Mouse (Mus musculus) midbrain, embryonic 13.5 days (tissue): ENCODE measurements around the gene Hoxc6. TPM values are rescaled to one million over a fixed set of nuclear protein-coding genes. Genes with fewer than 3 reads are reported as not detected.

Experiments
- ATAC-seq: fragments of 200-750 bp; cut with Nextera tagmentation; 2 replicates; pipeline ENCODE4 v1.8.0; 2017; ENCODE audit warnings: mild to moderate bottlenecking, moderate TSS enrichment, moderate library complexity
- H3K27ac ChIP-seq: fragments of 300-500 bp; sonication (generic); 2 replicates; pipeline ENCODE4 v1.5.1; 2015; ENCODE audit warnings: inconsistent platforms, mild to moderate bottlenecking, moderate library complexity
- H3K27me3 ChIP-seq: fragments of 300-500 bp; sonication (generic); 2 replicates; pipeline ENCODE4 v1.6.1; 2015; ENCODE audit warnings: mild to moderate bottlenecking, inconsistent platforms
- H3K36me3 ChIP-seq: fragments of 300-500 bp; sonication (generic); 2 replicates; pipeline ENCODE4 v1.6.1; 2015; ENCODE audit warnings: mild to moderate bottlenecking, inconsistent platforms
- H3K4me1 ChIP-seq: fragments of 300-500 bp; sonication (generic); replicated peaks from 2 replicates; pipeline ENCODE4 v1.6.1; 2015; ENCODE audit warnings: inconsistent platforms
- H3K4me2 ChIP-seq: fragments of 300-500 bp; sonication (generic); replicated peaks from 2 replicates; pipeline ENCODE4 v1.6.1; 2015; ENCODE audit warnings: moderate library complexity, mild to moderate bottlenecking, inconsistent platforms
- H3K4me3 ChIP-seq: fragments of 300-500 bp; sonication (generic); replicated peaks from 2 replicates; pipeline ENCODE4 v1.5.1; 2015; ENCODE audit warnings: mild to moderate bottlenecking, inconsistent platforms
- H3K9ac ChIP-seq: fragments of 300-500 bp; sonication (generic); replicated peaks from 2 replicates; pipeline ENCODE4 v1.6.1; 2015; ENCODE audit warnings: mild to moderate bottlenecking, inconsistent platforms
- H3K9me3 ChIP-seq: fragments of 300-500 bp; sonication (generic); 2 replicates; pipeline ENCODE4 v1.6.1; 2016; ENCODE audit warnings: mild to moderate bottlenecking, inconsistent platforms
- WGBS: fragments of 180-500 bp; shearing (Covaris S2); methylation state at CpG from one replicate; pipeline ENCODE4 v1.1.7; 2015; 5-methylcytosine and 5-hydroxymethylcytosine counted together
- polyA plus RNA-seq: library from polyadenylated mRNA; unstranded; fragments of >200 nt; fragmentation: Nextera tagmentation; extraction: Ambion mirVana; gene quantifications from 2 replicates; pipeline ENCODE4 v1.2.1, GENCODE M21; 2015

Hoxc6 gene
- polyA plus RNA-seq, 1 experiment from 2014 or later = not detected

DNA sequence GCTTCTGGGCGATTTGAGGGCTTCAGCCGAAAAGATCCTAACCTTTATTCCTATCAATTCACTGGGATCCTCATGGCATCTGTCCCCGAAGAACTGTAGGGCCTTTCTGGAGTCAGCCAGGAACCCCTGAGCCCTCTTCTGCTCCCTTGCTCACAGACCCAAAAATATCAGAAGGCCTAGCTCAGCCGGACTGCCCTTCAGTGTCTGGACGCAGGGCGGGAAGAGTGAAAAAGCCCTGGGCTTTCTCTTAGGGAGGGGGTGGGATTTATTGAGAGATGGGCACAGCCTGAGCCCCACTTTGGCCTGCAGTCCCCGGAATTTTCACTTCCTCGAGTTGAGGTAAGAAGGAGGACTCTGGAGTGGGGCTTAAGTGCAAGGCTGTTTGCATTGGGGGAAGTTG, 34.8 kb upstream of the Hoxc6 start:
- 4% methylated on average over 8 of the region's 8 CpGs for WGBS
- Histone ChIP-seq H3K4me3 (no peak overlapping the region), H3K9me3 (no peaks in the 10 kb centered on the region), H3K27ac (no peak overlapping the region), H3K4me2 (no peak overlapping the region), H3K27me3 (peaks cover 97% of the 10 kb centered on the region), H3K9ac (no peak overlapping the region), H3K4me1 (peaks cover 5% of the 10 kb centered on the region), H3K36me3 (no peaks in the 10 kb centered on the region)
- no peak for ATAC-seq

DNA sequence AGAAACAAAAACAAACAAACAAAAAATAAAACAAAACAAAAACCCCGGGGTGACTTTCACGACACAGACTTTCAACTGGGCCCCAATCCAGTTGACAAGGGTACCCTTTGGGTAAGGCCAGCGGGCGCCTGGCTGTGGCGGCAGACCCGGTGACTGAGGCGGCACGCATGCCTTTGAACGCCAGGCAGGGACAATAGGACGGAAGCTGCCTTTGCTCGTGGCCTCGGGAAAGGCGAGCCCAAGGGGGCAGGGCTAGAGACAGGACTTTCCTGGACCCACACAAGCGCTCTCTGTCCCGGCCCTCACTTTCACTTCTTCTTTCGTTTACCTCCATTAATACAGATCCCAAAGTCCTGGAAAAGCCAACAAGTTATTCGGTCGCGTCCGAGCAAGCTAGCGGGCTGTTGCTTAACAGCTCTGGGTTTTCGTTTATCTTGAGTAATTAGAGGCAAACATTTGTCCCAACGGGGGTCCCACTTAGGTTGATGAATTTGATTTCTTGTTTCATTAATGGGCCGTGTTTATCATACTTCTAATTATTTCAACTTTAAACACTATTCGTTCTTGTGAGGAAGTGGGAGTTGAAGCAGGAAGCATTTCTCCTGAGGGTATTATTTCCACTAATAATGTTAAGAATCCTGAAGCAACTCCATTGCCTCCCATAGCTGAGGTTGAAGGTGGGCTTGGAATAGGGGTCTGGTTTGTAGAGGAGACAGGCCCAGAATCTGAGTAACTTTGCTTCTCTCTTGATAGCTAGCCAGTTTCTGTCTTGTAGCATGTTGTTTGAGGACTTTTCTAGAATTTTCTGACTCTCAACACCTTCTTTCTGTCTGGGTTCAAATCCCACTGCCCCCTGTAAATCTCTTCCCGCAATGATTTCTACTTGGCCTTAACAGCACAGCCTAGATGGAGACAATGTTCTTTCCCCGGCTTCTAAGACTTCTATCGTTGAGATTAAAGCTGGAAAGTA, 34.1 kb upstream of the Hoxc6 start:
- peaks cover 97% of the 10 kb centered on the region for H3K27me3 ChIP-seq
- no peaks in the 10 kb centered on the region for H3K36me3 ChIP-seq
- peaks cover 5% of the 10 kb centered on the region for H3K4me1 ChIP-seq
- no peak overlapping the region for H3K9ac ChIP-seq
- no peak overlapping the region for H3K4me3 ChIP-seq
- no peaks in the 10 kb centered on the region for H3K9me3 ChIP-seq
- H3K4me2 ChIP-seq = no peak overlapping the region
- no peak overlapping the region for H3K27ac ChIP-seq
- ATAC-seq = no peak
- 2% methylated on average over 28 of the region's 28 CpGs for WGBS

DNA sequence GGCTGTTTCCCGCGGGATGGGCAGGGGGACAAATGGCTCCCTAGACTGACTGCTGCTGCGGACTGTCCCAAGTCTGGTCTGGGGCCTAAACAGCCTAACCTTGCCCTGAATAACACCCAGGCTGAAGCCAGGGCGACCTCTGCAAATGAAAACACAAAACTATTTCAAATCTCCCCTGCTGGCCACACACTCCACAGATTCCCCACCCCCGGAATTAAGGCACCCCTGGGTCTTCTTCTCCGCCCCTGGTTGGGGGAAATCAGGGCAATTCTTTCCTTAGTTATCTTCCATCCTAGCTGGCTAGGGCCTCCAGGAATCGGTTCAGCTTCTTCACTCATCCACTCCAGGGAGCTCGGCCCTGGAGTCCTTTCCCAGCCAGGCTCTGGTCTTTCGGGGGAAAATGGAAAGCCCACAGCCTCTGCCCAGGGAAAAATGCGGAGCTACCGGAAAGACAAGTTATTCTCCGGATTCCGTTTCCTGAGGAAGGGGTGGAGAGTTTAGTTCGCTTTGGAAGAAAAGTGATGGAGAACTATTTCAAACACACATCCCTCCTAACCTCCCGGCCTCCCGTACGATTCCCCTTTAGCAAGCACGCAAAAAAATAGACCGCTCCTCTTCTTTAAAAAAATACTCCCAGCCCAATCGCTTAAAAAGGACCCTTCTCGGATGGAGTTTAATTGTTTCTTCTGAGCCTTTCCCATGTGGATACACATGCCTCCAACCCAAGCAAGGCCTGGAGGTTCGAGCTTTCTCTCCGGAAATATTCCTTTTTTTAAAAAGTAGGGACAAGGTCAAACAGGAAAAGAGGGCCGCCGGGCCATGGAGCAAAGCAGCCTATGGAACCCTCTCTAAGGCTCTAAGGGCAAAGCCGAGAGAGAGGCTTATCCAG, 32.8 kb upstream of the Hoxc6 start:
- 3% methylated on average over 26 of the region's 26 CpGs for WGBS

DNA sequence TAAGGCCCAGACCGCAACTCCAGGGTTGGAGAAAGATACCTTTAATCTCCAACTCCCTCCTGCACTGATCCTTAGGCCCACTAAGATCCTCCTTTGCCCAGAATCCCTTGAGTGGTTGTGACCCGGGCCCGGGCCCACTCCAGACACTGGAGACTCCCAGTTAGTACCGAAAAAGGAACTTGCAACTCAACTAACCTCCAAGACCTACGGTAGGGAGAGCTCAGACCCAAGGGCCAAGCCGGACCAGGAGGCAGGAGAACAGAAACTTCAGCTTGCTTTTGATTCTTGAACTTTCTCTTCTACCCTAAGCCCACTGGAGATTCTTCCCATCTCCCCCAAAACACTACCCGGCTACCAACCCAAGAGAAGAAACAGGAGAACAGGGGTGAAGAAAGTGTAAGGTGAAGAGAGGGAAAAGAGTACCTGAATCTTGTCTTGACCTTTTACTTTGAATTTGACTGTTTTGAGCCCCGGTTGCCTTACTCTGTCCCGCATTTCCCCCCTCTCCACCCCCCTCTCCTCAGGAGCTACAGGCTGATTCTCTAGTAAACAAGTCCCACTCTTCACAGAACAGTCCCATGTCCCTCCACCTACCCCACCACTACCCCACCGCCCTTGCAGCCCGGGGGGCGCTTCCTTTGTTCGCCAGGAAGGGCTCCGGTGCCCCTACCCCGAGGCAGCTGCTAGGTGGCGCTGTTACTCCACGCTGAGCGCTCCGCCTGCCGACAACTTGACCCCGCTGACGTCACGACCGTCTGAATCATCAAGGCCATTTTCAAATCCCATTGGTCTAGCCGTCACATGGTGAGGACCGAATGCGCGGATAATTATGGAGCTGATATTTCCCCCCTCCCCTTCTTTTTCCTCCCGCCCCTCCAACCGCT, 31.9 kb upstream of the Hoxc6 start:
- Histone ChIP-seq H3K4me3 (no peak overlapping the region), H3K9ac (no peak overlapping the region), H3K27me3 (peaks cover 98% of the 10 kb centered on the region), H3K4me1 (peaks cover 5% of the 10 kb centered on the region), H3K36me3 (no peaks in the 10 kb centered on the region), H3K4me2 (peak overlapping the region; percentile 25; the same call in 1 of the 2 replicates), H3K9me3 (no peaks in the 10 kb centered on the region), H3K27ac (no peak overlapping the region)
- 0 out of 2 replicates have a peak, but pooled peaks have one; percentile 20 for ATAC-seq
- WGBS = 2% methylated on average over 30 of the region's 30 CpGs

More for the DNA sequence above, 32.8 kb upstream of the Hoxc6 start:
- H3K4me1 ChIP-seq = peaks cover 5% of the 10 kb centered on the region
- H3K27ac ChIP-seq = no peak overlapping the region
- peaks cover 98% of the 10 kb centered on the region for H3K27me3 ChIP-seq
- no peak overlapping the region for H3K4me3 ChIP-seq
- H3K36me3 ChIP-seq = no peaks in the 10 kb centered on the region
- H3K9me3 ChIP-seq = no peaks in the 10 kb centered on the region
- H3K4me2 ChIP-seq = no peak overlapping the region
- ATAC-seq = no peak
- H3K9ac ChIP-seq = no peak overlapping the region

DNA sequence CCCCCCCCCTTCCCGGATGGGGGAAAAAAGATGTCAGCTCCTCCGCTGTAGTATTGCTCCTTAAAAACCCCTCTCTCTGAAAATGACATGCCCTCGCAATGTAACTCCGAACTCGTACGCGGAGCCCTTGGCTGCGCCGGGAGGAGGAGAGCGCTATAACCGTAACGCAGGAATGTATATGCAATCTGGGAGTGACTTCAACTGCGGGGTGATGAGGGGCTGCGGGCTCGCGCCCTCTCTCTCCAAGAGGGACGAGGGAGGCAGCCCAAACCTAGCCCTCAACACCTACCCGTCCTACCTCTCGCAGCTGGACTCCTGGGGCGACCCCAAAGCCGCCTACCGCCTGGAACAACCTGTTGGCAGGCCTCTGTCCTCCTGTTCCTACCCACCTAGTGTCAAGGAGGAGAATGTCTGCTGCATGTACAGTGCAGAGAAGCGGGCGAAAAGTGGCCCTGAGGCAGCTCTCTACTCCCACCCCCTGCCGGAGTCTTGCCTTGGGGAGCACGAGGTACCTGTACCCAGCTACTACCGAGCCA, 31.2 kb upstream of the Hoxc6 start, which contains the start of gene Hoxc10:
Hoxc10 (plus strand) TSS at position 21 of the 536 bp plus-strand sequence.
- no peak within 1 kb of the TSS for H3K9ac ChIP-seq
- no peak within 1 kb of the TSS for H3K4me3 ChIP-seq
- H3K27me3 ChIP-seq = peaks cover 98% of the 10 kb centered on the region
- H3K36me3 ChIP-seq = no peaks in the 10 kb centered on the region
- ATAC-seq = 0 out of 2 replicates have a peak, but pooled peaks have one; percentile 43
- H3K4me1 ChIP-seq = peaks cover 5% of the 10 kb centered on the region
- no peak within 1 kb of the TSS for H3K27ac ChIP-seq
- WGBS = 2% methylated on average over 24 of the region's 27 CpGs
- H3K9me3 ChIP-seq = no peaks in the 10 kb centered on the region
- H3K4me2 ChIP-seq = peak within 1 kb of the TSS; percentile 25; the same call in 1 of the 2 replicates

DNA sequence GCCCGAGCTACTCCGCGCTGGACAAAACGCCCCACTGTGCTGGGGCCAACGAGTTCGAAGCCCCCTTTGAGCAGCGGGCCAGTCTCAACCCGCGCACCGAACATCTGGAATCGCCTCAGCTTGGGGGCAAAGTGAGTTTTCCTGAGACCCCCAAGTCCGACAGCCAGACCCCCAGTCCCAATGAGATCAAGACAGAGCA, 30.8 kb upstream of the Hoxc6 start, which contains the start of gene Hoxc5:
Hoxc5 (plus strand) TSS at position 132 of the 199 bp plus-strand sequence.
- H3K27me3 ChIP-seq = peaks cover 99% of the 10 kb centered on the region
- H3K4me1 ChIP-seq = peaks cover 5% of the 10 kb centered on the region
- ATAC-seq = no peak
- under 1% methylated on average over 12 of the region's 12 CpGs for WGBS
- no peak within 1 kb of the TSS for H3K9ac ChIP-seq
- H3K4me3 ChIP-seq = no peak within 1 kb of the TSS
- no peak within 1 kb of the TSS for H3K27ac ChIP-seq
- no peaks in the 10 kb centered on the region for H3K9me3 ChIP-seq
- peak within 1 kb of the TSS; percentile 25; the same call in 1 of the 2 replicates for H3K4me2 ChIP-seq
- H3K36me3 ChIP-seq = no peaks in the 10 kb centered on the region

DNA sequence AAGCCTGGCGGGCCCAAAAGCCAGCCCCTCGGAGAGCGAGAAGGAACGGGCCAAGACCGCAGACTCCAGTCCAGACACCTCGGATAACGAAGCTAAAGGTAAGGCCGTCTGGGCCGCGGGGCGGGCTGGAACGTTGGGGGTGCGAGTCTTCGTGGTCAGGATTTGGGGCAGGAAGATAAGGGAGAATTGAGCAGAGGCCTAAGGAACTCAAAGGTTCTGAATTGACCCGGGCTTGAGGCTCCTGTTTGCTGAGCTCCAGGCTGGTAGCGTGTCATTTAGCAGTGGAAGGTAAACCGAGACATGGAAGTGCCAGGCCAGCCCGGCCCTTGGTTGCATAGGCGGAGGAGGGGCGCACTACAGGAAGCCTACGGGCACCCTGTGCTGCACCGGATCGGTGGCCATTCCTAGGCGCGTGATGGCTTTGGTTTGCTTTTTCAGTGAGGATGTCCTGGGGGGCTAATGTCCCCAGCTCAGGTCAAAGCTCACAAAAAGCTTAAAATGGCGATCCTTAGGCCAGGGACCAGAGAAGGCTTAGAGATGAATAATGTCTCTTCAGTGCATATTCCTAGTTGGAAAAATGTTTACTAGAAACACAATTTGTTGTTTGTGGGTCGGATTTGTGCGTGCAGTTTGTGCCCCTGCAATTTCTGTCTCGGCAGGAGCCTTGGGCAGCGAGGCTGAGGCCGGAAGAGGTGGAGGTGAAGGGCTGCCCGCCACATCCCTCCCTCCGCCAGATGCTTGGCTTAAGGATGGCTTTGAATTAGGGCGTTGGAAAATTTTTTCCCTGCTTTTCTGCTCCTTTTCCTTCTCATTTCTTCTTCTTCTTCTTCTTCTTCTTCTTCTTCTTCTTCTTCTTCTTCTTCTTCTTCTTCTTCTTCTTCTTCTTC, 30.3 kb upstream of the Hoxc6 start:
- peaks cover 5% of the 10 kb centered on the region for H3K4me1 ChIP-seq
- no peak overlapping the region for H3K27ac ChIP-seq
- no peak overlapping the region for H3K4me3 ChIP-seq
- no peaks in the 10 kb centered on the region for H3K36me3 ChIP-seq
- no peaks in the 10 kb centered on the region for H3K9me3 ChIP-seq
- 2% methylated on average over 34 of the region's 34 CpGs for WGBS
- ATAC-seq = no peak
- H3K9ac ChIP-seq = no peak overlapping the region
- H3K4me2 ChIP-seq = no peak overlapping the region
- peaks cover 99% of the 10 kb centered on the region for H3K27me3 ChIP-seq

DNA sequence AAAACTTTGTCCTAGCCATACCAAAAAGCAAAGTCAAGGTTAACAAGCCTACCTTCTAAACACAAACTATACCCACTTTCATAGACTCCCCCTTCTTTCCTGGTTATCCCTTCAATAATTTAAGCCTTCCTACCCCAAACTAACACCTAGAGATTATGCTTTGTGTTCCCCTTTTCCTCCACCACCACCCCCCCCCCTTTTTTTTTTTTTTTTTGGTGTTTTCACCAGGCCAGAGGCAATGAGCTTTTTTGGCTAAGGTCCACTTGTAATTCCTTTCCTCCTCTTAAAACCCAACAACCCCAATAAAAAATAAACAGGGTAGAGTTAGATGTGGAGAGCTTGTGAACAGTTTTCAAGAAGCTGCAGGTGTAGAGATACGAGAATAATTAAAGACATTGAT, 28.8 kb upstream of the Hoxc6 start:
- peaks cover 99% of the 10 kb centered on the region for H3K27me3 ChIP-seq
- H3K4me2 ChIP-seq = no peak overlapping the region
- no peaks in the 10 kb centered on the region for H3K9me3 ChIP-seq
- no peak for ATAC-seq
- peaks cover 5% of the 10 kb centered on the region for H3K4me1 ChIP-seq
- H3K9ac ChIP-seq = no peak overlapping the region
- WGBS = 18% methylated on average over 1 of the region's 1 CpGs
- no peaks in the 10 kb centered on the region for H3K36me3 ChIP-seq
- no peak overlapping the region for H3K4me3 ChIP-seq
- no peak overlapping the region for H3K27ac ChIP-seq

DNA sequence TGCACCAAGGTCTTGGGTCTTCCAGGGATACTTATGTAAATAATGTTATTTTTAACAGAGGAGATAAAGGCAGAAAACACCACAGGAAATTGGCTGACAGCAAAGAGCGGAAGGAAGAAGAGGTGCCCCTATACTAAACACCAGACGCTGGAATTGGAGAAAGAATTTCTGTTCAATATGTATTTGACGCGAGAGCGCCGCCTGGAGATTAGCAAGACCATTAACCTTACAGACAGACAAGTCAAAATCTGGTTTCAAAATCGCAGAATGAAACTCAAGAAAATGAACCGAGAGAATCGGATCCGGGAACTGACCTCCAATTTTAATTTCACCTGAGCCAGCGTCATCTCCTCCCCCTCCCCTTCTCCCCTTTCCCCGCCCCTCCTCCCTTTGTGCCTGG, 27.3 kb upstream of the Hoxc6 start:
- no peak overlapping the region for H3K27ac ChIP-seq
- H3K4me1 ChIP-seq = peaks cover 5% of the 10 kb centered on the region
- no peaks in the 10 kb centered on the region for H3K36me3 ChIP-seq
- H3K9ac ChIP-seq = no peak overlapping the region
- H3K9me3 ChIP-seq = no peaks in the 10 kb centered on the region
- WGBS = under 1% methylated on average over 12 of the region's 12 CpGs
- H3K4me3 ChIP-seq = no peak overlapping the region
- H3K4me2 ChIP-seq = no peak overlapping the region
- peaks cover 99% of the 10 kb centered on the region for H3K27me3 ChIP-seq
- no peak for ATAC-seq

DNA sequence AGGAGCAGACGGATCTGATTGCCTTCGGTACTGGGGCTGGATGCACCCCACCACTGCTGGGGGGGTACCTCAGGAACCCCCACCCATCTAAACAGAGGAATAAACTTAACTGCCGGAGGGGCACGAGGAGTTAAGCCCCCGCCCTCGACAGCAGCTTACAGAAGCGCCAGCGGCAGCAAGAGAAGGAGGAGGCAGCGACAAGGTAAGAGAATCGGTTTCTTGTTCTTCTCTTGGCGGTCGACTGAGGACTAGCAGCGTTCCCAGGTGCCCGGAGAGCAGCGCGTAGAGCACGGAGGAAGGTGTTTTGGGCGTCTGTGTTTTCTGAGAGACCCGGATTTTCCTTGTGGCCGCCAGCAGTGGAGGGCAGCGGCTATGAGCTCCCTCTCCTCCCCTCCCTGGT, 25.8 kb upstream of the Hoxc6 start:
- no peak overlapping the region for H3K9ac ChIP-seq
- no peak for ATAC-seq
- no peaks in the 10 kb centered on the region for H3K4me1 ChIP-seq
- H3K4me2 ChIP-seq = no peak overlapping the region
- no peaks in the 10 kb centered on the region for H3K9me3 ChIP-seq
- no peak overlapping the region for H3K4me3 ChIP-seq
- under 1% methylated on average over 21 of the region's 21 CpGs for WGBS
- H3K27me3 ChIP-seq = peaks cover 99% of the 10 kb centered on the region
- H3K27ac ChIP-seq = no peak overlapping the region
- H3K36me3 ChIP-seq = no peaks in the 10 kb centered on the region
